Mouse (Mus musculus): ENCODE results near the gene Tmem245. TPM values are rescaled to one million over a fixed set of nuclear protein-coding genes. Genes with fewer than 3 reads are reported as not detected.

Tmem245 gene
- polyA plus RNA-seq (2016; fragmentation: Nextera tagmentation; extraction: Ambion mirVana): 12.7 and 12.8 TPM in 2 replicates

GRCm38 (mm10) chr4:56946641-56947640 lies at the start of gene Tmem245:
Gene Tmem245 (minus strand): TSS chr4:56947437.
- Histone ChIP-seq H3K36me3 (replicated peaks) (no peaks in the 10 kb centered on the region), H3K9ac (peak within 1 kb of the TSS; percentile 90), H3K4me3 (replicated peaks) (peak within 1 kb of the TSS; percentile 86), H3K9me3 (no peaks in the 10 kb centered on the region), H3K4me2 (peak within 1 kb of the TSS; percentile 93), H3K27ac (peak within 1 kb of the TSS; percentile 91), H3K4me1 (peaks cover 35% of the 10 kb centered on the region), H3K27me3 (peaks cover 3% of the 10 kb centered on the region; the same call in 1 of the 2 replicates)
- WGBS: under 1% methylated on average over 107 of the region's 107 CpGs
- ATAC-seq (ENCODE audit: low FRiP score): peak; percentile 97

GRCm38 (mm10) chr4:56993331-56993730 lies 46.1 kb upstream of the Tmem245 start:
- H3K4me2 ChIP-seq: no peak overlapping the region
- H3K4me1 ChIP-seq: peaks cover 8% of the 10 kb centered on the region; the same call in 1 of the 2 replicates
- ATAC-seq (ENCODE audit: low FRiP score): no peak
- H3K9me3 ChIP-seq: no peaks in the 10 kb centered on the region
- no peaks in the 10 kb centered on the region for H3K36me3 ChIP-seq (replicated peaks)
- peaks cover 32% of the 10 kb centered on the region for H3K27me3 ChIP-seq
- WGBS: 86% methylated on average over 7 of the region's 7 CpGs
- H3K4me3 ChIP-seq (replicated peaks): no peak overlapping the region
- H3K9ac ChIP-seq: no peak overlapping the region
- no peak overlapping the region for H3K27ac ChIP-seq

GRCm38 (mm10) chr4:56991951-56992350 lies 44.7 kb upstream of the Tmem245 start:
- H3K4me2 ChIP-seq: no peak overlapping the region
- ATAC-seq (ENCODE audit: low FRiP score): no peak
- WGBS: 75% methylated on average over 2 of the region's 2 CpGs
- H3K27me3 ChIP-seq: peaks cover 36% of the 10 kb centered on the region
- no peaks in the 10 kb centered on the region for H3K36me3 ChIP-seq (replicated peaks)
- H3K4me1 ChIP-seq: peaks cover 8% of the 10 kb centered on the region; the same call in 1 of the 2 replicates
- H3K9me3 ChIP-seq: no peaks in the 10 kb centered on the region
- no peak overlapping the region for H3K27ac ChIP-seq
- H3K9ac ChIP-seq: no peak overlapping the region
- H3K4me3 ChIP-seq (replicated peaks): no peak overlapping the region

- no peaks in the 10 kb centered on the region for H3K36me3 ChIP-seq (replicated peaks)
- H3K9ac ChIP-seq: peak within 1 kb of the TSS; percentile 80
- peak within 1 kb of the TSS; percentile 94 for H3K4me2 ChIP-seq
- H3K9me3 ChIP-seq: no peaks in the 10 kb centered on the region
- H3K27me3 ChIP-seq: peaks cover 36% of the 10 kb centered on the region
- peak; percentile 93 for ATAC-seq (ENCODE audit: low FRiP score)
- H3K27ac ChIP-seq: peak within 1 kb of the TSS; percentile 69
- peaks cover 8% of the 10 kb centered on the region; the same call in 1 of the 2 replicates for H3K4me1 ChIP-seq
- under 1% methylated on average over 37 of the region's 44 CpGs for WGBS
- H3K4me3 ChIP-seq (replicated peaks): peak within 1 kb of the TSS; percentile 72
Observed at GRCm38 (mm10) chr4:56990215-56990584, 43.0 kb upstream of the Tmem245 start, which contains the start of gene Frrs1l. Gene Frrs1l (minus strand): TSS chr4:56990391.

- peaks cover 36% of the 10 kb centered on the region for H3K27me3 ChIP-seq
- H3K27ac ChIP-seq: peak overlapping the region; percentile 69
Observed at GRCm38 (mm10) chr4:56989431-56990214, 42.4 kb upstream of the Tmem245 start.

GRCm38 (mm10) chr4:56965586-56966179 lies 18.4 kb upstream of the Tmem245 start:
- H3K4me2 ChIP-seq: no peak overlapping the region
- no peaks in the 10 kb centered on the region for H3K27me3 ChIP-seq
- no peak for ATAC-seq (ENCODE audit: low FRiP score)
- H3K9ac ChIP-seq: no peak overlapping the region
- H3K27ac ChIP-seq: no peak overlapping the region
- no peaks in the 10 kb centered on the region for H3K4me1 ChIP-seq
- WGBS: 85% methylated on average over 7 of the region's 7 CpGs
- H3K36me3 ChIP-seq (replicated peaks): no peaks in the 10 kb centered on the region
- no peak overlapping the region for H3K4me3 ChIP-seq (replicated peaks)
- H3K9me3 ChIP-seq: no peaks in the 10 kb centered on the region

More at GRCm38 (mm10) chr4:56989431-56990214, 42.4 kb upstream of the Tmem245 start:
- peak overlapping the region; percentile 72 for H3K4me3 ChIP-seq (replicated peaks)
- peak overlapping the region; percentile 94 for H3K4me2 ChIP-seq
- H3K4me1 ChIP-seq: peaks cover 8% of the 10 kb centered on the region; the same call in 1 of the 2 replicates
- H3K36me3 ChIP-seq (replicated peaks): no peaks in the 10 kb centered on the region
- peak; percentile 75 for ATAC-seq (ENCODE audit: low FRiP score)
- H3K9me3 ChIP-seq: no peaks in the 10 kb centered on the region
- H3K9ac ChIP-seq: peak overlapping the region; percentile 80
- WGBS: under 1% methylated on average over 45 of the region's 45 CpGs

- Histone ChIP-seq H3K4me3 (replicated peaks) (no peak overlapping the region), H3K9ac (no peak overlapping the region), H3K27ac (no peak overlapping the region), H3K4me2 (no peak overlapping the region), H3K27me3 (no peaks in the 10 kb centered on the region), H3K36me3 (replicated peaks) (no peaks in the 10 kb centered on the region), H3K4me1 (no peaks in the 10 kb centered on the region), H3K9me3 (no peaks in the 10 kb centered on the region)
- WGBS: 97% methylated on average over 6 of the region's 6 CpGs
- no peak for ATAC-seq (ENCODE audit: low FRiP score)
Observed at GRCm38 (mm10) chr4:56963687-56964086, 16.4 kb upstream of the Tmem245 start.

- H3K4me3 ChIP-seq (replicated peaks): no peak overlapping the region
- H3K27ac ChIP-seq: no peak overlapping the region
- no peak overlapping the region for H3K4me2 ChIP-seq
- no peak for ATAC-seq (ENCODE audit: low FRiP score)
- H3K36me3 ChIP-seq (replicated peaks): no peaks in the 10 kb centered on the region
- no peaks in the 10 kb centered on the region for H3K4me1 ChIP-seq
- no peak overlapping the region for H3K9ac ChIP-seq
- WGBS: 88% methylated on average over 12 of the region's 12 CpGs
- no peaks in the 10 kb centered on the region for H3K9me3 ChIP-seq
- H3K27me3 ChIP-seq: no peaks in the 10 kb centered on the region
Observed at GRCm38 (mm10) chr4:56961320-56961925, 14.2 kb upstream of the Tmem245 start.

GRCm38 (mm10) chr4:56957518-56957917 lies 10.3 kb upstream of the Tmem245 start:
- 70% methylated on average over 9 of the region's 9 CpGs for WGBS
- Histone ChIP-seq H3K4me3 (replicated peaks) (no peak overlapping the region), H3K27ac (no peak overlapping the region), H3K9ac (no peak overlapping the region), H3K4me2 (no peak overlapping the region), H3K27me3 (no peaks in the 10 kb centered on the region), H3K9me3 (no peaks in the 10 kb centered on the region), H3K36me3 (replicated peaks) (no peaks in the 10 kb centered on the region), H3K4me1 (no peaks in the 10 kb centered on the region)
- no peak for ATAC-seq (ENCODE audit: low FRiP score)

- Histone ChIP-seq H3K36me3 (replicated peaks) (no peaks in the 10 kb centered on the region), H3K27ac (no peak overlapping the region), H3K9me3 (no peaks in the 10 kb centered on the region), H3K9ac (no peak overlapping the region), H3K4me3 (replicated peaks) (no peak overlapping the region), H3K4me2 (no peak overlapping the region), H3K4me1 (no peaks in the 10 kb centered on the region), H3K27me3 (no peaks in the 10 kb centered on the region)
- no peak for ATAC-seq (ENCODE audit: low FRiP score)
- 66% methylated on average over 6 of the region's 6 CpGs for WGBS
Observed at GRCm38 (mm10) chr4:56953235-56953634, 6.0 kb upstream of the Tmem245 start.

- Histone ChIP-seq H3K9ac (no peak overlapping the region), H3K27ac (no peak overlapping the region), H3K27me3 (no peaks in the 10 kb centered on the region), H3K9me3 (no peaks in the 10 kb centered on the region), H3K4me1 (no peaks in the 10 kb centered on the region), H3K4me3 (replicated peaks) (no peak overlapping the region), H3K36me3 (replicated peaks) (no peaks in the 10 kb centered on the region), H3K4me2 (no peak overlapping the region)
- ATAC-seq (ENCODE audit: low FRiP score): no peak
- 89% methylated on average over 3 of the region's 3 CpGs for WGBS
Observed at GRCm38 (mm10) chr4:56951701-56952100, 4.5 kb upstream of the Tmem245 start.

All from forebrain, embryonic 12.5 days (tissue).